Mouse (Mus musculus): ENCODE results near the gene Taok3. TPM values are rescaled to one million over a fixed set of nuclear protein-coding genes. Genes with fewer than 3 reads are reported as not detected.

The Taok3 gene
- total RNA-seq, 2 experiments from 2014 or later = 57.5 to 80.2 TPM

Other genes starting within 250 kb of the Taok3 start
- 18.0 and 18.8 TPM in 2 replicates for gene Suds3, start 4.0 kb upstream of the Taok3 start, total RNA-seq (2015)
- gene Suds3, start 4.0 kb upstream of the Taok3 start, total RNA-seq (2017) = 93.5 and 102 TPM in 2 replicates
- 63.2 and 65.1 TPM in 2 replicates for gene Pebp1, start 167.5 kb downstream of the Taok3 start, total RNA-seq (2015)
- gene Pebp1, start 167.5 kb downstream of the Taok3 start, total RNA-seq (2017) = 29.2 and 32.2 TPM in 2 replicates
- 1.4 and 3.9 TPM in 2 replicates for gene Vsig10, start 199.0 kb downstream of the Taok3 start, total RNA-seq (2015)
- gene Vsig10, start 199.0 kb downstream of the Taok3 start, total RNA-seq (2017) = 0.94 and 2.0 TPM in 2 replicates
- gene Wsb2, start 237.2 kb downstream of the Taok3 start, total RNA-seq (2015) = 15.5 and 21.3 TPM in 2 replicates
- gene Wsb2, start 237.2 kb downstream of the Taok3 start, total RNA-seq (2017) = 28.3 and 36.1 TPM in 2 replicates